Mouse (Mus musculus) colon, adult 2 months (tissue): ENCODE measurements around the gene Ssh2. TPM values are rescaled to one million over a fixed set of nuclear protein-coding genes. Genes with fewer than 3 reads are reported as not detected.

Source experiments
- polyA plus RNA-seq: library from polyadenylated mRNA; depleted of rRNA; stranded (reverse); fragments of >200 nt; gene quantifications from 2 replicates; pipeline ENCODE4 v1.2.3, GENCODE M21; 2012; rRNA removed

The Ssh2 gene
- 6.1 and 6.4 TPM in 2 replicates for polyA plus RNA-seq

GRCm38 (mm10) chr11:77215951-77216760, at the start of gene Ssh2:
Ssh2 (plus strand) TSS chr11:77216287.

GRCm38 (mm10) chr11:77188868-77189267, 27.2 kb upstream of the Ssh2 start, which contains the start of gene Efcab5:
Efcab5 (minus strand) TSS chr11:77188968.

GRCm38 (mm10) chr11:77462283-77463100, 246.4 kb downstream of the Ssh2 start, which contains the start of gene Coro6:
Coro6 (plus strand) TSS chr11:77462411.

DNA sequence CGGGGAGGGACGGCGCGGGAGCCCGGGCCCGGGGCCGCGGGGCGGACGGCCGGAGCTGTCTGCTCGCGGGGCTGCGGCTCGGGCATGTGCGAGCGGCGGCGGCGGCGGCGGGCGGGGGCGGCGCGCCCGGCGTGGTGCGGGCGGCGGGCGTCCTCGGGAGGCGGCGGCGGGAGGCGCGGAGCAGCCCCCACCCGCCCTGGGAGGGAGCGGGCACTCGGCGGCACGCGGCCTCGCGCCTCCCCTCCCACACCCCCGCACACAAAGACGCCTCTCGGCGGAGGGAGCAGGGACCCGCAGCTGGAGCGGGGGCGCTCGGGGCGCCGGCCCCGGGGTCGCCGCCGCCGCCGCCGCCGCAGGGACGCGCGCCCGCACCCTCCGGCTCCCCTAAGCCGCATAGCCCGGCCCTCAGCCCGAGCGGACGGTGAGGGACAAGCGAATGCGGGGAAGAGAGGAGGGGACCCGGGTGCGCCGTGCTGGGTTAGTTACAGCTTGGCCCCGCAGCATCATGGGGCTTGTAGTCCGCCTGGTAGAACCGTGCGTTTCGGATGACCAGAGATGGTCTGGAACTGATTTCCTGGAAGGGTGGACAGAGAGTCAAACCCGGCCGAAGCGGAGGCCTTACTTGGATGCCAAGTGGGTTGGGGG, 273.6 kb downstream of the Ssh2 start, which contains the start of gene Ankrd13b:
Gene Ankrd13b (minus strand): TSS at position 88 of the 645 bp plus-strand sequence.

DNA sequence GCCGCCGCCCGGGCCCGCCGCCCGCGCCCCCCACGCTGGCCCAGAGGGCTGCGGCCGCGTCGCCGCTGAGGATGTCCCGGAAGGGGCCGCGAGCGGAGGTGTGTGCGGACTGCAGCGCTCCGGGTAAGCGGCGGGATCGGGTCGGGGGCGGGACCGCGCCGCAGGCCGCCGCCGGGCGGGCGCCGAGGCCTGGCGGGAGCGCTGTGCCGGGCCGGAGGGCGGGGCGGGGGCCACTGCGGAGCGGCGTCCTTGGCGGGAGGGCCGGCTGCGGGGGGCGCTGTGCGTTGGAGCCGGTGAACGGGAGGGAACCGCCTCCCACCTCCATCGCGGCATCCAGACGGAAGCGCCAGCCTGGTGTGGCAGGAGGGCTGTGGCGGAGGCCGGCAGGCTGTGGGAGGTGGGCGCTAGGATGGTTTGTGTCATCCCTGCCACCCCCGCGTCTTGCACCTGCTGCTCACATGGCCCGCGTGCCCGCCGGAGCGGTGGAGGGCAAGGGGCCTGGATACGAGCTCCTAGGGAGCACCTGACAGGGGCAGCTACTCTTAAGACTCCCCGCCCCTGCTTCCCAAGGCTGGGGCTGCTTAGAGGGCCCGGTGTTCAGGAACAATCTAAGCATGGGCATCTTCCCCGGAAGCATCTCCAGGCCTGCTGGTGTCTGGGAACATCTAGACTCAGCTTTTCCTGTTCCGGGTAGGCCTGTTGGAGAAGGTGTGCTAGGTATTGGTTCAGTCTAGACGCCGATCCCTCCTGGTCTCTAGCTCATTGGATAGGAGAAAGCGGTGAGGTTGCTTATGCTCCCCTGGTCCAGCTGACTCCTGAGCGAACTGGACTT, 277.6 kb downstream of the Ssh2 start, which contains the start of gene Git1:
Gene Git1 (plus strand): TSS at position 51 of the 832 bp plus-strand sequence.

Other genes starting within 250 kb of the Ssh2 start
- gene Slc6a4, start 217.7 kb upstream of the Ssh2 start, polyA plus RNA-seq: 7.4 and 9.0 TPM in 2 replicates
- 0.44 and 0.74 TPM in 2 replicates for gene Nsrp1, start 137.9 kb upstream of the Ssh2 start, polyA plus RNA-seq
- gene Efcab5, start 27.3 kb upstream of the Ssh2 start, polyA plus RNA-seq: 0.54 and 0.76 TPM in 2 replicates
- gene Coro6, start 246.1 kb downstream of the Ssh2 start, polyA plus RNA-seq: 1.3 and 1.6 TPM in 2 replicates